Mouse (Mus musculus): ENCODE measurements at regions not wholly inside any gene's neighbourhood (a gene's known extent, or its start where the extent isn't known, plus 50 kb on each side); places are given as distances from the start of the nearest gene placed in this dataset.

- no peak for TF ChIP-seq CTCF (IDR thresholded peaks at IDR 0.05; ENCODE audit: extremely low read depth, insufficient read length, insufficient replicate concordance, low read depth, low read length)
- TF ChIP-seq POLR2A (IDR thresholded peaks at IDR 0.05; ENCODE audit: low read depth, low read length), result no peak
These were observed 73.2 kb upstream of the Ankrd28 start for GRCm38 (mm10) chr14:31903664-31904063.
